Mouse (Mus musculus): Measurements from ENCODE around the gene Shb. TPM values are rescaled to one million over a fixed set of nuclear protein-coding genes. Genes with fewer than 3 reads are reported as not detected.

Shb gene
- total and polyA plus RNA-seq, 2 experiments from 2014 or later, result 7.4 to 54.8 TPM

DNA sequence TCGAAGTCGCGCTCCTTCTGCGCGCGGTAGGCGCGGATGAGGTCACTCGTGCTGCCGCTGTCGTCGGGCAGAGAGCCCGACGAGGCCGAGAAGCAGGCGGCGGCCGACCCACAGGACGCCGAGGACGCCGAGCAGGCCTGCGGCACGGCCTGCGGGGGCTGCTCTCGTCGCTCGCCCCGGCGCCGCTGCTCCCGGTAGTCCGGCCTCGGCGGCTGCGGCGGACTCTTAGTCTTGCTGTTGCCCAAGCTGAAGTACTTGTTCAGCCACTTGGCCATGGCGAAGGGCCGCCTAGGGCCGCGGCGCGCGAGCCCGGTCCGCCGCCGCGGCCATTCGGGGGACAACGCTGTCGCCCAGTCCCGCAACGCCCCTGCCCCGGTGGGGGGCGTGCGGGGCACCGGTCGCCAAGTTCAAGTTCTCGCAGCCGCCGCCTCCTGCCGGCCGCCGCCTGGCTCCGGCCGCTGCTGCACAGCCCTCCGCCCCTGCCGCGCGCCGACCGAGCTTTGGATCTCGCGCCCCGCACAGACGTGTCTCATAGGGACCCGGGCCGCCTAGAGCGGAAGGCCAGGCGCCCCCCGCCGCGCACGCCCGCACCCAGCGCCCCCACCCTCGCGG lies 2.2 kb downstream of the Shb start:
- peak; percentile 23 for ATAC-seq (ENCODE audit: insufficient read depth, low read depth)
- under 1% methylated on average over 85 of the region's 89 CpGs for WGBS

DNA sequence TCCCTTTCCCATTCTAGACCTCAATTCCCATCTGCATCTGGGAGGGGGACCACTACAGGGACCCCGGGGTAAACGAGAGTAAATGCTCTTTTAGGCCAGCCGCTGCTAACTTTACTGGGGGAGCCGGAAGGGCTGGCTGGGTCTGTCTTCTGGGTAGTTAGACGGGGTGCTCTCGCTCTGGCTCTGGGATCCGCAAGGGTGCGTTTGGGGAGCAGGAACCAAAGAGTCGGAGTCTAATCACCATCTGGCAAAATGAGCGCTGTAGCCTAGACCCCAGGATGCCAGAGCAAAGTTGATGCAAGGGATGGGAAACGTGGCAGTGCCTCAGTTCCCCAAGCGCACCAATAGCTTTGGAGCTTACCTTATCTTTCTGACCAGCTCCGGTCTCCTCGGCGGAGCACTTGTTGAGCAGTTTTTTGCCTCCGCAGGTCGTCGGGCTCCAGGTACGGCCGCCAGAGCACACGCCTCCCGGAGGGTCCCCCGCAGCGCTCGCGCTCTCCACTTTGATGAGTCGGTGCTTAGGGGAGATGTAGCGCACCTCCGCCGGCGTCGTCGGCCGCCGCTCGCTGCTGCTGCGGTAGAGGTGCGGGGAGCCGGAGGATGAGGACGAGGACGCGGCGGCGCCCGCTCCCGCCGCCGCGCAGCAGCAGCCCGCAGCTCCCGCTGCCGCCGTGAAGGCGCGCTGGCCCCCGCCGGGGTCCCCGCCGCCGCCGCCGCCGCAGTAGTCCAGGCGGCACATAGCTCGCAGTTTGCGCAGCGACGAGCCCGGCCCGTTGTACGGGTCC lies 2.9 kb downstream of the Shb start:
- peak overlapping the region; percentile 94 for H3K4me3 ChIP-seq (ENCODE audit: low read depth, low read length)
- no peak for ATAC-seq (ENCODE audit: insufficient read depth, low read depth)
- H3K27me3 ChIP-seq (ENCODE audit: control insufficient read depth, insufficient read depth, low read length), result no peaks in the 10 kb centered on the region
- H3K36me3 ChIP-seq (replicated peaks; ENCODE audit: control insufficient read depth, insufficient read depth, low read length), result 0 out of 2 replicates have a peak, but pooled peaks cover 3% of the 10 kb centered on the region
- peak overlapping the region; percentile 95 for H3K27ac ChIP-seq (ENCODE audit: low read depth)
- H3K4me2 ChIP-seq (ENCODE audit: low read depth, low read length), result peak overlapping the region; percentile 92
- peaks cover 36% of the 10 kb centered on the region for H3K4me1 ChIP-seq (ENCODE audit: control insufficient read depth, insufficient read depth)
- H3K9me3 ChIP-seq (replicated peaks; ENCODE audit: control insufficient read depth, low read length), result no peaks in the 10 kb centered on the region
- no peak for DNase-seq (ENCODE audit: low spot score)
- under 1% methylated on average over 42 of the region's 71 CpGs for WGBS
- TF ChIP-seq EP300 (IDR thresholded peaks at IDR 0.05; ENCODE audit: low read depth), result no peak
- TF ChIP-seq CTCF (IDR thresholded peaks at IDR 0.05; ENCODE audit: low read depth), result no peak
- peak overlapping the region; percentile 95 for H3K9ac ChIP-seq (replicated peaks; ENCODE audit: low read depth, low read length)

More for the DNA sequence above, 2.2 kb downstream of the Shb start:
- H3K27ac ChIP-seq (ENCODE audit: low read depth), result peak overlapping the region; percentile 95
- H3K27me3 ChIP-seq (ENCODE audit: control insufficient read depth, insufficient read depth, low read length), result no peaks in the 10 kb centered on the region
- H3K9ac ChIP-seq (replicated peaks; ENCODE audit: low read depth, low read length), result peak overlapping the region; percentile 95
- no peaks in the 10 kb centered on the region for H3K9me3 ChIP-seq (replicated peaks; ENCODE audit: control insufficient read depth, low read length)
- H3K4me3 ChIP-seq (ENCODE audit: low read depth, low read length), result peak overlapping the region; percentile 94
- TF ChIP-seq CTCF (IDR thresholded peaks at IDR 0.05; ENCODE audit: low read depth) (no peak), EP300 (IDR thresholded peaks at IDR 0.05; ENCODE audit: low read depth) (no peak)
- H3K4me1 ChIP-seq (ENCODE audit: control insufficient read depth, insufficient read depth), result peaks cover 36% of the 10 kb centered on the region
- H3K4me2 ChIP-seq (ENCODE audit: low read depth, low read length), result peak overlapping the region; percentile 92
- H3K36me3 ChIP-seq (replicated peaks; ENCODE audit: control insufficient read depth, insufficient read depth, low read length), result no peaks in the 10 kb centered on the region
- no peak for DNase-seq (ENCODE audit: low spot score)

DNA sequence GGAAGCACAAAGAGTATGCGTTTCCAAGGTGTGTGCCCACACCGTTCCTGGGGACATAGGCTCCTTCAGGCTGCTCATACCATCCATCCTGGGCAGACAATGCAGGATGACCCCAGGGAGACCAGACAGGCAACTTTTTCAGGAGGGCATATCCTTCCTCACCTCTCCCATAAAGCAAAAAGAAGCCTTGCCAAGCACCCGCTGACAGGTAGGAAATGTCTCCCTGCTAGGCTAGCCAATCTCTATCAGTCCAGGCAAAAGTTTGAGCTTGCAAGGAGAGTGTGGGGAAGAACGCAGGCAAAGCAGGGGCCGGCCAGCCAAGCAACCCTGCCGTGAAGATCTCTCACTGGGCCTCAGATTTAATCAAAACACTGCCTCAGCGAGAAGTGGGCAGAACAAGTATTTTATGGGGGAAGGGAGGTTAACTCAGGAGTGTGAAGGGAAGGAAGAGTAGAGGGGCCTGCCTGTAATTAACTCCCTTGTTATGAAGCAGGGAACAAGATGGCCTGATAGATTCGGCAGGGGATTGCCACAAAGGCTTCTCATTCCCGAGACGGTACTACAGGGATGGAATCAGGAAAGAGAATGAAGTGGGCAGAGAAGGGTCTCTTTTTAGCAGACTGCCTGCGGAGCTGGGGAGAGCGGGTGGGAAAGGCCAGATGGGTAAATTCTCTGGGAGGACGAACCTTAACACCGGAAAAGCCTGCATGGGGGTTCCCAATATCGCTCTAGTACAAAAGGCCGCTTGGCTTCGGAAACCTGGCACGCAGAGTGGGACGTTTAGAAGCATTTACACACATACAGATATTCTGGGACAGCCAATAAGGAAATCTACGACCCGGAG lies 3.7 kb downstream of the Shb start:
- Histone ChIP-seq H3K9me3 (replicated peaks; ENCODE audit: control insufficient read depth, low read length) (no peaks in the 10 kb centered on the region), H3K27ac (ENCODE audit: low read depth) (peak overlapping the region; percentile 95), H3K36me3 (replicated peaks; ENCODE audit: control insufficient read depth, insufficient read depth, low read length) (0 out of 2 replicates have a peak, but pooled peaks cover 4% of the 10 kb centered on the region), H3K4me3 (ENCODE audit: low read depth, low read length) (peak overlapping the region; percentile 94), H3K9ac (replicated peaks; ENCODE audit: low read depth, low read length) (peak overlapping the region; percentile 95), H3K27me3 (ENCODE audit: control insufficient read depth, insufficient read depth, low read length) (no peaks in the 10 kb centered on the region), H3K4me1 (ENCODE audit: control insufficient read depth, insufficient read depth) (peaks cover 36% of the 10 kb centered on the region), H3K4me2 (ENCODE audit: low read depth, low read length) (peak overlapping the region; percentile 92)
- DNase-seq (ENCODE audit: low spot score), result no peak
- ATAC-seq (ENCODE audit: insufficient read depth, low read depth), result no peak
- TF ChIP-seq CTCF (IDR thresholded peaks at IDR 0.05; ENCODE audit: low read depth) (no peak), EP300 (IDR thresholded peaks at IDR 0.05; ENCODE audit: low read depth) (no peak)
- WGBS, result 8% methylated on average over 21 of the region's 21 CpGs

- WGBS, result 76% methylated on average over 2 of the region's 2 CpGs
- Histone ChIP-seq H3K4me2 (ENCODE audit: low read depth, low read length) (peak overlapping the region; percentile 92), H3K4me1 (ENCODE audit: control insufficient read depth, insufficient read depth) (peaks cover 41% of the 10 kb centered on the region), H3K27me3 (ENCODE audit: control insufficient read depth, insufficient read depth, low read length) (no peaks in the 10 kb centered on the region), H3K9me3 (replicated peaks; ENCODE audit: control insufficient read depth, low read length) (no peaks in the 10 kb centered on the region), H3K36me3 (replicated peaks; ENCODE audit: control insufficient read depth, insufficient read depth, low read length) (0 out of 2 replicates have a peak, but pooled peaks cover 4% of the 10 kb centered on the region), H3K9ac (replicated peaks; ENCODE audit: low read depth, low read length) (peak overlapping the region; percentile 95), H3K27ac (ENCODE audit: low read depth) (peak overlapping the region; percentile 95), H3K4me3 (ENCODE audit: low read depth, low read length) (peak overlapping the region; percentile 94)
- TF ChIP-seq EP300 (IDR thresholded peaks at IDR 0.05; ENCODE audit: low read depth), result no peak
- peak; percentile 52 for TF ChIP-seq CTCF (IDR thresholded peaks at IDR 0.05; ENCODE audit: low read depth)
- ATAC-seq (ENCODE audit: insufficient read depth, low read depth) (no peak), DNase-seq (ENCODE audit: low spot score) (no peak)
Observed at GRCm38 (mm10) chr4:45527562-45528354, 4.5 kb downstream of the Shb start.

All from heart, postnatal 0 days (tissue).